Mouse (Mus musculus): ENCODE measurements around the gene Nsun2. TPM values are rescaled to one million over a fixed set of nuclear protein-coding genes. Genes with fewer than 3 reads are reported as not detected.
A peak's percentile ranks its signal among the peaks of the same experiment; 100 is the strongest.

Nsun2 gene
- total RNA-seq, 2 experiments from 2014 or later, result 80.5 to 85.3 TPM

- DNase-seq (ENCODE audit: extremely low spot score in 1 of 2, low spot score in 1 of 2), result no peak
Observed at GRCm38 (mm10) chr13:69523444-69524157, 9.9 kb upstream of the Nsun2 start.

GRCm38 (mm10) chr13:69524158-69524530, 9.4 kb upstream of the Nsun2 start:
- DNase-seq (ENCODE audit: extremely low spot score in 1 of 2, low spot score in 1 of 2), result no peak

- DNase-seq (ENCODE audit: extremely low spot score in 1 of 2, low spot score in 1 of 2), result no peak
Observed at GRCm38 (mm10) chr13:69525867-69526266, 7.7 kb upstream of the Nsun2 start.

GRCm38 (mm10) chr13:69528531-69528930, 5.0 kb upstream of the Nsun2 start:
- DNase-seq (ENCODE audit: extremely low spot score in 1 of 2, low spot score in 1 of 2), result no peak

- no peak for DNase-seq (ENCODE audit: extremely low spot score in 1 of 2, low spot score in 1 of 2)
Observed at GRCm38 (mm10) chr13:69530156-69530555, 3.4 kb upstream of the Nsun2 start.

- no peak for DNase-seq (ENCODE audit: extremely low spot score in 1 of 2, low spot score in 1 of 2)
Observed at GRCm38 (mm10) chr13:69530951-69531350, 2.6 kb upstream of the Nsun2 start.

GRCm38 (mm10) chr13:69531431-69531830, 2.1 kb upstream of the Nsun2 start:
- no peak for DNase-seq (ENCODE audit: extremely low spot score in 1 of 2, low spot score in 1 of 2)

GRCm38 (mm10) chr13:69532101-69532892, 1.2 kb upstream of the Nsun2 start:
- no peak for DNase-seq (ENCODE audit: extremely low spot score in 1 of 2, low spot score in 1 of 2)

- no peak for DNase-seq (ENCODE audit: extremely low spot score in 1 of 2, low spot score in 1 of 2)
Observed at GRCm38 (mm10) chr13:69532893-69533404, 597 bp upstream of the Nsun2 start.

- no peak for DNase-seq (ENCODE audit: extremely low spot score in 1 of 2, low spot score in 1 of 2)
Observed at GRCm38 (mm10) chr13:69534334-69534653, 748 bp downstream of the Nsun2 start, which contains the start of gene Tent4a. Gene Tent4a (minus strand): TSS chr13:69534617.

- peak; percentile 92 to 93 for DNase-seq (ENCODE audit: extremely low spot score in 1 of 2, low spot score in 1 of 2)
Observed at GRCm38 (mm10) chr13:69534654-69535551, 1.4 kb downstream of the Nsun2 start.

- DNase-seq (ENCODE audit: extremely low spot score in 1 of 2, low spot score in 1 of 2), result no peak
Observed at GRCm38 (mm10) chr13:69536021-69536420, 2.5 kb downstream of the Nsun2 start.

- DNase-seq (ENCODE audit: extremely low spot score in 1 of 2, low spot score in 1 of 2), result no peak
Observed at GRCm38 (mm10) chr13:69537366-69537765, 3.8 kb downstream of the Nsun2 start.

GRCm38 (mm10) chr13:69538327-69538726, 4.8 kb downstream of the Nsun2 start:
- DNase-seq (ENCODE audit: extremely low spot score in 1 of 2, low spot score in 1 of 2), result no peak

GRCm38 (mm10) chr13:69541209-69541608, 7.7 kb downstream of the Nsun2 start:
- DNase-seq (ENCODE audit: extremely low spot score in 1 of 2, low spot score in 1 of 2), result no peak

GRCm38 (mm10) chr13:69541776-69542175, 8.2 kb downstream of the Nsun2 start:
- no peak for DNase-seq (ENCODE audit: extremely low spot score in 1 of 2, low spot score in 1 of 2)

- DNase-seq (ENCODE audit: extremely low spot score in 1 of 2, low spot score in 1 of 2), result no peak
Observed at GRCm38 (mm10) chr13:69542571-69543352, 9.2 kb downstream of the Nsun2 start.

- no peak for DNase-seq (ENCODE audit: extremely low spot score in 1 of 2, low spot score in 1 of 2)
Observed at GRCm38 (mm10) chr13:69543595-69543994, 10.0 kb downstream of the Nsun2 start.

GRCm38 (mm10) chr13:69545019-69545418, 11.5 kb downstream of the Nsun2 start:
- DNase-seq (ENCODE audit: extremely low spot score in 1 of 2, low spot score in 1 of 2), result no peak

Measured in layer of hippocampus, postnatal 25 days (tissue).